Mouse (Mus musculus) forebrain, embryonic 15.5 days (tissue): ENCODE results near the gene Dppa4. TPM values are rescaled to one million over a fixed set of nuclear protein-coding genes. Genes with fewer than 3 reads are reported as not detected.

ENCODE experiments used
- ATAC-seq: fragments of 200-750 bp; cut with Nextera tagmentation; replicated peaks from 2 replicates; pipeline ENCODE4 v1.8.0; 2017; ENCODE audit warnings: mild to moderate bottlenecking, moderate TSS enrichment, moderate library complexity
- H3K27ac ChIP-seq: fragments of 300-500 bp; sonication (generic); replicated peaks from 2 replicates; pipeline ENCODE4 v1.5.1; 2015; ENCODE audit warnings: mild to moderate bottlenecking, inconsistent platforms
- H3K27me3 ChIP-seq: fragments of 300-500 bp; sonication (generic); 2 replicates; pipeline ENCODE4 v1.6.1; 2015; ENCODE audit warnings: inconsistent platforms
- H3K36me3 ChIP-seq: fragments of 300-500 bp; sonication (generic); 2 replicates; pipeline ENCODE4 v1.6.1; 2015; ENCODE audit warnings: mild to moderate bottlenecking, inconsistent platforms
- H3K4me1 ChIP-seq: fragments of 300-500 bp; sonication (generic); 2 replicates; pipeline ENCODE4 v1.6.1; 2015; ENCODE audit warnings: inconsistent platforms
- H3K4me2 ChIP-seq: fragments of 300-500 bp; sonication (generic); replicated peaks from 2 replicates; pipeline ENCODE4 v1.6.1; 2015; ENCODE audit warnings: mild to moderate bottlenecking, inconsistent platforms
- H3K4me3 ChIP-seq: fragments of 300-500 bp; sonication (generic); 2 replicates; pipeline ENCODE4 v1.5.1; 2015; ENCODE audit warnings: mild to moderate bottlenecking, inconsistent platforms
- H3K9ac ChIP-seq: fragments of 300-500 bp; sonication (generic); replicated peaks from 2 replicates; pipeline ENCODE4 v1.6.1; 2015; ENCODE audit warnings: mild to moderate bottlenecking, inconsistent platforms
- H3K9me3 ChIP-seq: fragments of 300-500 bp; sonication (generic); 2 replicates; pipeline ENCODE4 v1.6.1; 2016; ENCODE audit warnings: inconsistent platforms
- WGBS: fragments of 180-500 bp; shearing (Covaris S2); methylation state at CpG from one replicate; pipeline ENCODE4 v1.1.7; 2015; ENCODE audit warnings: mixed read lengths; 5-methylcytosine and 5-hydroxymethylcytosine counted together
- polyA plus RNA-seq: library from polyadenylated mRNA; unstranded; fragments of >200 nt; fragmentation: Nextera tagmentation; extraction: Ambion mirVana; gene quantifications from 2 replicates; pipeline ENCODE4 v1.2.1, GENCODE M21; 2015

Gene Dppa4
- not detected in 2 replicates for polyA plus RNA-seq

DNA sequence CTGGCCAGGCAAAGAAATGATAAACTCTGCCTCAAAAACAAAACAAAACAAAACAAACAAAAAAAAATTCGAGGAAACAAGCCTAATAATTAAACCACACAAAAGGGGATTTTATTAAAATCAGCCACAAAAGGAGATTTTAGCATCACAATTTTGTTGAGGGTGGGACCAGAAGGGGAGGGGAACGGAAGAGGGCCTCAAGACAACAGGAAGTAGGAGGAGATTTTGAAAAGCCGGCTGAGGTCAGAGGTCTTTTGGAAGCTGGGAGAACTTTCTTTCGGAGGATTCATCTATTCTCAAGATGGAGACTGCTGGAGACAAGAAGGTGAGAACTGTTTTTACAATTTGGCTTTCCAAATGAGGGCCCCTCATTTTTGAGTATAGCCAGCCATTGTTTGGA lies at the start of gene Dppa4:
Dppa4 (plus strand) TSS at position 217 of the 400 bp plus-strand sequence.
- 86% methylated on average over 4 of the region's 4 CpGs for WGBS
- Histone ChIP-seq H3K9ac (no peak within 1 kb of the TSS), H3K27ac (no peak within 1 kb of the TSS), H3K36me3 (no peaks in the 10 kb centered on the region), H3K4me1 (no peaks in the 10 kb centered on the region), H3K4me3 (no peak within 1 kb of the TSS), H3K9me3 (no peaks in the 10 kb centered on the region), H3K4me2 (no peak within 1 kb of the TSS), H3K27me3 (no peaks in the 10 kb centered on the region)
- ATAC-seq, result no peak

DNA sequence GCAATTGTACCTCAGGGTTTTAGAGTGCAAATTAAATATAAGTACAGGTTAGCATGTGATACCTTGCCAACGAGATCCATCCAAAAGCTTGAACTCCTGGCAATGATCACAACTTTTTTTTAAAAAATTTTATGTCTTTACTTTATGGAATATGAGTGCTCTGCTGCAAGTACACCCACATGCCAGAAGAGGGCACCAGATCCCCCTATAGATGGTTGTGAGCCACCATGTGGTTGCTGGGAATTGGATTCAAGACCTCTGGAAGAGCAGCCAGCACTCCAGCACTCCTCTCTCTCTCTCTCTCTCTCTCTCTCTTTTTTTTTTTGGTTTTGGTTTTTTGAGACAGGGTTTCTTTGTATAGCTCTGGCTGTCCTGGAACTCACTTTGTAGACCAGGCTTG lies 48.5 kb upstream of the Dppa4 start:
- no peak overlapping the region for H3K4me2 ChIP-seq

DNA sequence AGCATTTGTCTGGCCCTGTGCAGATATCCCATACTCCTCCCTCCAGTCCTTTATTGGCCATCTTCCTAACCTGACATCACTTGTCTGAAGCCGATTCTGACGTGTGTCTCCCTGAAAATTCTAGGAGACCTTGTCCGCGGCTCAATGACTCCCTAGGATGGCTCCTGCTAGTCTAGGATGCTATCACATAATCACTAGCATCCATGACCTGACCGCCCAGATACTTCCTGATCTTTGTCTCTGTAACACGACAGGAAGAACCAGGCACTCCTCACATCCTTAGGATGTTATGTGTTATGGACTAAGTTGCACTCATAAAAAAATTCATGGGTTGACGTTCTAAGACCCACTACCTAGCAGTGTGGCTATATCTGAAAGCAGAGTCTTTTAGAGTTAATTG lies 45.9 kb upstream of the Dppa4 start:
- H3K4me3 ChIP-seq, result no peak overlapping the region
- 94% methylated on average over 7 of the region's 7 CpGs for WGBS
- no peaks in the 10 kb centered on the region for H3K4me1 ChIP-seq
- ATAC-seq, result no peak
- no peak overlapping the region for H3K9ac ChIP-seq
- H3K4me2 ChIP-seq, result no peak overlapping the region
- no peaks in the 10 kb centered on the region for H3K9me3 ChIP-seq
- H3K36me3 ChIP-seq, result no peaks in the 10 kb centered on the region
- no peak overlapping the region for H3K27ac ChIP-seq
- no peaks in the 10 kb centered on the region for H3K27me3 ChIP-seq

More for the DNA sequence above, 48.5 kb upstream of the Dppa4 start:
- no peak overlapping the region for H3K9ac ChIP-seq
- no peaks in the 10 kb centered on the region for H3K9me3 ChIP-seq
- no peaks in the 10 kb centered on the region for H3K36me3 ChIP-seq
- WGBS, result 81% methylated on average over 1 of the region's 1 CpGs
- H3K27ac ChIP-seq, result no peak overlapping the region
- no peak for ATAC-seq
- no peaks in the 10 kb centered on the region for H3K27me3 ChIP-seq
- no peak overlapping the region for H3K4me3 ChIP-seq
- H3K4me1 ChIP-seq, result no peaks in the 10 kb centered on the region

DNA sequence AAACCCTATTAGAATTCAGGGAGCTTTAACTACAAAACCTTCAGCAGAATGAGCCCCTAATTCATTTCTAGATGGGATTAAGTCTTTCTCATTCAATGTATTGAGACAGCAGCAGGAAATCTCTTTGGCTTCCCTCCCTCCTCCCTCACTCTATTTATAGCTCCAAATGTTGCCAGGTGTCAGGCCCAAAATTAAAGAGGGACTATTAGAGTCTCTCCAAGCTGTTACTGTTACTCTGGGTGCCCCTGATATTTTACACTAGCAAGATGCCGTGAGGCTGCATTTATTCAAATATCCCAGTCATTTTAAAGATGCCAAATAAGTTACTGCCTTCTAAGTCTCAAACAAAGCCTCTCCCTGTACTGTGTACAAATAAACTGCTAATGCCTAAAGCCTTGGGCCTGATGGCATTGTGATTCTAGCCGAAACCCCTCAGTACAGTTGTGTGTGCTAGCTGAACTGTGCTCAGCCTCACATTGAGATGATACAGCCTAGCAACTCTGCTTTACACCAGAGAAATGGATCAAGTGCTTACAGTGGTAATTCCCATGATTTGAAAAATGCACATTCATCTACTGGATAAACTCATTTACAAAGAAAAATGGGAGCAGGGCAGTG lies 36.4 kb upstream of the Dppa4 start:
- no peaks in the 10 kb centered on the region for H3K4me1 ChIP-seq
- no peaks in the 10 kb centered on the region for H3K9me3 ChIP-seq
- H3K4me3 ChIP-seq, result no peak overlapping the region
- 47% methylated on average over 2 of the region's 2 CpGs for WGBS
- H3K9ac ChIP-seq, result no peak overlapping the region
- H3K36me3 ChIP-seq, result no peaks in the 10 kb centered on the region
- H3K27me3 ChIP-seq, result no peaks in the 10 kb centered on the region
- no peak overlapping the region for H3K27ac ChIP-seq
- no peak overlapping the region for H3K4me2 ChIP-seq
- ATAC-seq, result 0 out of 2 replicates have a peak, but pooled peaks have one; percentile 11

DNA sequence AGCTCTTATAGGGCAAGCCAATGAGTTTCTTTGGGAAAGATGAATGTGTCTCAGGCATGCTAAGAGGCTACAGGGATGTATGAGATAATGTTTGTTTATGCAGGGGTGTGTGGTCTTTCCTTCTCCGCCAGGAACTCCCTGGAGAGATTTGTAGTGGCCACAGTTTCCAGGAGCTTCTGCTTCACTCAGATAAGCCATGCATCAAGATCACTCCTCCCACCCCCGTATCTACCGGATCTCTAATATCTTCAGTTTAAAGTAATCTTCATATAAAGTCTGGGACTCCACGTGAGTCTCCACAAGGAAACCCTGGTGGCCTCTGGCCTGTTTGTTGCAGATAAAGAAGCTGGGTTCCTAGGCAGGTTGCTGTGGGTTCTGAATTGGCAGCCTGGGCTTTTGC lies 30.7 kb upstream of the Dppa4 start:
- Histone ChIP-seq H3K27ac (no peak overlapping the region), H3K27me3 (no peaks in the 10 kb centered on the region), H3K4me1 (no peaks in the 10 kb centered on the region), H3K9me3 (no peaks in the 10 kb centered on the region), H3K4me2 (no peak overlapping the region), H3K9ac (no peak overlapping the region), H3K36me3 (no peaks in the 10 kb centered on the region), H3K4me3 (no peak overlapping the region)
- no peak for ATAC-seq
- WGBS, result 84% methylated on average over 4 of the region's 4 CpGs

DNA sequence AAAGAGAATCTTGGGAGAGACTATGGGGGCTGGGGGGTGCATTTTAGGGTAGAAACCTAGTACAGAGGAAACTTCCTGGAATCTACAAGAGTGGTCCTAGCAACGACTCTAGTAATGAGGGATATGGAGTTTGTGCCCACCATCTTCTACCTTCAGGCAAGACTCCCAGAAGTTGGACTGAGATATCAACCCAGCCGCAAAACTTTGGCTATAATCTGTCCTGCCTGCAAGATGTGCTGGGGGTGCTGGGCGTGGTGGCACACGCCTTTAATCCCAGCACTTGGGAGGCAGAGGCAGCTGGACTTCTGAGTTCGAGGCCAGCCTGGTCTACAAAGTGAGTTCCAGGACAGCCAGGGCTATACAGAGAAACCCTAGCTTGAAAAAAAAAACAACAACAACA lies 28.9 kb upstream of the Dppa4 start:
- H3K4me3 ChIP-seq, result no peak overlapping the region
- ATAC-seq, result no peak
- H3K4me1 ChIP-seq, result no peaks in the 10 kb centered on the region
- H3K36me3 ChIP-seq, result no peaks in the 10 kb centered on the region
- no peak overlapping the region for H3K9ac ChIP-seq
- no peak overlapping the region for H3K27ac ChIP-seq
- H3K4me2 ChIP-seq, result no peak overlapping the region
- WGBS, result 90% methylated on average over 5 of the region's 5 CpGs
- H3K9me3 ChIP-seq, result no peaks in the 10 kb centered on the region
- H3K27me3 ChIP-seq, result no peaks in the 10 kb centered on the region

DNA sequence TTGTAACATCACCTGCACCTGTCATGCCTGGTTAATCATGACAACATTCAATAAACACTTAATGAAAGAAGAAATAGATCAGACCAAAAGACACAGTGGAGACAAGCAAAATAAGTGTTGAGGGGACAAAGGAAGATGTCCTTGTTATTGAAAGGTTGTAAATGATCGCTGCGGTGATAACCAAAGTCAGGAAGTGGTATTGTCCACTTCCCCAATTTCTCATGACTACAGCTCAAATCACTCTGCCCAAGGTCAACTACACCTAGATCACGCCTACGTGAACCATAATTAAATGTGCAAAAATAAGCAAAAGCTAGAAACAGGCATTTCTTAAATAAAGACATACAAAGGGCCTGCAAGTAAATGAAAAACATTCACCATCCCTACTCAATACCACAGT lies 24.0 kb upstream of the Dppa4 start:
- no peak overlapping the region for H3K9ac ChIP-seq
- H3K27ac ChIP-seq, result no peak overlapping the region
- no peaks in the 10 kb centered on the region for H3K9me3 ChIP-seq
- no peaks in the 10 kb centered on the region for H3K27me3 ChIP-seq
- 92% methylated on average over 4 of the region's 4 CpGs for WGBS
- no peaks in the 10 kb centered on the region for H3K4me1 ChIP-seq
- H3K4me2 ChIP-seq, result no peak overlapping the region
- no peaks in the 10 kb centered on the region for H3K36me3 ChIP-seq
- H3K4me3 ChIP-seq, result no peak overlapping the region
- ATAC-seq, result no peak

DNA sequence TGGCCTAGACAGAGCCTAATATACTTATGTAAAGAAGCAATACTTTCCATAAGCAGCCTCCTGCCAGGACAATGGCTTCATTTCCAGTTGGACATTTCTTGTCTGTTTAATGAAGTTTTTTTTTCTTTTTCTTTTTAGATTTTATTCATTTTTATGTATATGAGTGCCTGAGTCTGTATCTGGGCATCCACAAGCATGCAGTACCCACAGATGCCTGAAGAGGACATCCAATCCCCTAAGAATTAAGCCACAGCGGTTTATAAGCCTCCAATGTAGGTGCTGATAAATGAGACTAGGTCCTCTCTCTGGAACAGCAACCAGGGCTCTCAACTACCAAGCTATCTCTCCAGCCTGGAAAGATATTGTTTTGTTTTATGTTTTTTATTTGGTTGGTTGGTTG lies 20.6 kb upstream of the Dppa4 start:
- H3K27ac ChIP-seq, result no peak overlapping the region
- H3K4me1 ChIP-seq, result no peaks in the 10 kb centered on the region
- no peak overlapping the region for H3K9ac ChIP-seq
- no peak overlapping the region for H3K4me2 ChIP-seq
- no peak for ATAC-seq
- H3K36me3 ChIP-seq, result no peaks in the 10 kb centered on the region
- no peaks in the 10 kb centered on the region for H3K9me3 ChIP-seq
- no peaks in the 10 kb centered on the region for H3K27me3 ChIP-seq
- H3K4me3 ChIP-seq, result no peak overlapping the region
- WGBS, result 89% methylated on average over 1 of the region's 1 CpGs

DNA sequence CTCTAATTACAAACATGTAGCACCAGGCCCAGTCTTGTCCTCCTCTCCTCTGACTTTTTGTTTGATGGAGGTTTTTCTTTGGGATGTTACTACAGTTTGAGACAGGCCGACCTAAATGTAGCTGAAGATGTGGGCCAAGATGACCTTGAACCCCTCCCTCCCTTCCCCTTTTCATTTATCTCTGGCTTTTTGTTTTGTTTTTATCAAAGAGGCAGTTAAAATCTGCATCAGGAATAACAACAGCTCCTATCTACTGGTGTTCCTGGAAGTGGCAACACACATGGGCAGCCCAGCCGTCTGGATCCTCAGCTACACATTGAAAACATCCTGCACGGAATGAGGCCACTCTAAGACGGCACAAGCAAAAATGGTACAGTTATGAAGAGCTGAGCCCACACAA lies 17.7 kb upstream of the Dppa4 start:
- H3K4me3 ChIP-seq, result no peak overlapping the region
- ATAC-seq, result no peak
- H3K36me3 ChIP-seq, result no peaks in the 10 kb centered on the region
- H3K27ac ChIP-seq, result no peak overlapping the region
- H3K4me2 ChIP-seq, result no peak overlapping the region
- H3K27me3 ChIP-seq, result no peaks in the 10 kb centered on the region
- no peak overlapping the region for H3K9ac ChIP-seq
- H3K9me3 ChIP-seq, result no peaks in the 10 kb centered on the region
- WGBS, result 90% methylated on average over 4 of the region's 4 CpGs
- H3K4me1 ChIP-seq, result no peaks in the 10 kb centered on the region

DNA sequence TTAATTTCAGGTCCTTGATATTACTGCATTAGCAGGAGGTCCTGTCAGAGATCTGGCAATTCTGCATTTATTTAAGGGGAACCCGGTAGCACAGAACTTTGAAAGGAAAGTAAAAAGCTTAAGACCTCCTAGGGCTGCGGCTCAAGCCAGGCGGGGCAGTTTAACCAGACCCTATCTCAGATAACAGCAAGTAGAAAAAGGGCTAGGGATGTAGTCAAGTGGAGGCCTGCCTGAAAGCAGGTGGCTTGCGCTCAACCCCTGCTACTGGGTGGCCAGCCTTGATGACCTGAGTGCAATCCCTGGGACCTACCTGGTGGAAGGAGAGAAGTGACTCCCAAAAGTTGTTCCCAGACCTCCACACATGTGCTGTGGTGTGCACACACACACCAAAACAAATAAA lies 6.6 kb upstream of the Dppa4 start:
- no peaks in the 10 kb centered on the region for H3K4me1 ChIP-seq
- H3K36me3 ChIP-seq, result no peaks in the 10 kb centered on the region
- no peaks in the 10 kb centered on the region for H3K27me3 ChIP-seq
- no peak overlapping the region for H3K27ac ChIP-seq
- H3K4me3 ChIP-seq, result no peak overlapping the region
- H3K9ac ChIP-seq, result no peak overlapping the region
- 78% methylated on average over 4 of the region's 4 CpGs for WGBS
- H3K4me2 ChIP-seq, result no peak overlapping the region
- no peak for ATAC-seq
- H3K9me3 ChIP-seq, result no peaks in the 10 kb centered on the region

DNA sequence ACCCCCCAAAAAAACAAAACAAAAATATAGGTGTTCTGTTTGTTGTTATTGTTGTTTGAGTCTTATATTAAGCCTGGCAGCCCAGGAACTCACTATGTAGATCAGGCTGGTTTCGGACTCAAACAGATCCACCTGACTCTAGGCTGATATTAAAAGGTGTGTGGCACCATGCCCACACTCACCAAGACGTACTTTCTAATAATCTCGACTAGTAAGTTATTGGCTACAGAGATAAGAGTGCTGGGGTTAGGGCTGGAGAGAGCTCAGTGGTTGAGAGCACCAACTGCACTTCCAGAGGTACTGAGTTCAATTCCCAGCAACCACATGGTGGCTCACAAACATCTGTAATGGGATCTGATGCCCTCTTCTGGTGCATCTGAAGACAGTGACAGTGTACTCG lies 2.6 kb upstream of the Dppa4 start:
- Histone ChIP-seq H3K4me3 (no peak overlapping the region), H3K9ac (no peak overlapping the region), H3K27me3 (no peaks in the 10 kb centered on the region), H3K36me3 (no peaks in the 10 kb centered on the region), H3K27ac (no peak overlapping the region), H3K4me1 (no peaks in the 10 kb centered on the region), H3K4me2 (no peak overlapping the region), H3K9me3 (no peaks in the 10 kb centered on the region)
- no peak for ATAC-seq
- WGBS, result 89% methylated on average over 4 of the region's 4 CpGs

DNA sequence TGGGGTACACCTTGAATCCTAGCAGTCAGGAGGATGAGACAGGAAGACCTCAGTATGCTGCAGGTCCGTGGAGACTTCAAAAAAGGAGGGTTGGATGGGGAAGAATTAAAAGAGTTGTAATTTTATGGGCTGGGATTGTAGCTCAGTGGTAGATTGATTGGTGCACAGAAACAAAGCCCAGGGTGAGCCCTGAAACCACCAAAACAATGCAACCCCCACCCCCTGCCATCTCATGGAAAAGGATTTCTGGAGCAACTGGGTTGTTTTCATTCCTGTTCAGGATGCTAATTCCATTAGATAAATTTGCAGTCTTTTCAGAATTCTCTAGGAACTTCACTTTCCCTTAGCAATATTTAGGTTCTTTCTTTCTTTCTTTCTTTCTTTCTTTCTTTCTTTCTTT lies 732 bp upstream of the Dppa4 start:
- Histone ChIP-seq H3K4me1 (no peaks in the 10 kb centered on the region), H3K9me3 (no peaks in the 10 kb centered on the region), H3K4me2 (no peak overlapping the region), H3K27ac (no peak overlapping the region), H3K9ac (no peak overlapping the region), H3K4me3 (no peak overlapping the region), H3K27me3 (no peaks in the 10 kb centered on the region), H3K36me3 (no peaks in the 10 kb centered on the region)
- 50% methylated on average over 1 of the region's 1 CpGs for WGBS
- ATAC-seq, result no peak

DNA sequence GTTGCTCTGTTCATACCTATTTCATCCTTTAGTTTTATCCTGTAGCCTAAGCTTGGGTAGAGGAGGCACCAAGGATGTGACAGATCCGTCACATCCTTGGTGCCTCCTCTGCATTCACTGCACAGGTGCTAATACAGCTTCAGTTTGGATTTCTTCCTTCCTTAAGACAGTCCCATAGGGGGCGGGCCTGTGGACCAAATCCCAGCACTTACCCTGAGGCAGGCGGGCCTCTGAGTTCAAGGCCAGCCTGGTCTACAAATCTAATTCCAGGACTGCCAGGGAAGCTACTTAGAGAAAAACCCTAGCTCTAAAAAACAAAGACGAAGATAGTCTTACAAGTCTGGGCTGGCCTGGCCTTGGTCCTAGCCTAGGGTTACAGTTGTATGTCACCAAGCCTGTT lies 2.0 kb downstream of the Dppa4 start:
- no peaks in the 10 kb centered on the region for H3K4me1 ChIP-seq
- H3K4me2 ChIP-seq, result no peak overlapping the region
- no peak overlapping the region for H3K4me3 ChIP-seq
- no peak overlapping the region for H3K27ac ChIP-seq
- H3K27me3 ChIP-seq, result no peaks in the 10 kb centered on the region
- WGBS, result 93% methylated on average over 4 of the region's 4 CpGs
- ATAC-seq, result no peak
- H3K9ac ChIP-seq, result no peak overlapping the region
- no peaks in the 10 kb centered on the region for H3K36me3 ChIP-seq
- H3K9me3 ChIP-seq, result no peaks in the 10 kb centered on the region
